Mouse (Mus musculus) liver, embryonic 14.5 days (tissue): Measurements from ENCODE around the gene Ildr2.

ENCODE experiments used
- CTCF ChIP-seq: IDR thresholded peaks from 2 replicates; pipeline ENCODE4 v1.5.1; 2016; ENCODE audit warnings: antibody characterized with exemption, low read depth, control low read depth
- EP300 ChIP-seq: IDR thresholded peaks from 2 replicates; pipeline ENCODE4 v1.6.1; 2016; ENCODE audit warnings: antibody characterized with exemption, low read depth

GRCm38 (mm10) chr1:166349341-166349740 is 95.4 kb downstream of the Ildr2 start:
- no peak for TF ChIP-seq CTCF
- TF ChIP-seq EP300: no peak
